Mouse (Mus musculus): ENCODE results near the gene Adrb1. TPM values are rescaled to one million over a fixed set of nuclear protein-coding genes. Genes with fewer than 3 reads are reported as not detected.

Adrb1 gene
- polyA plus RNA-seq, 1 experiment = 34.0 TPM

GRCm38 (mm10) chr19:56700848-56701247 lies 21.2 kb upstream of the Adrb1 start:
- Histone ChIP-seq H3K4me3 (ENCODE audit: insufficient read depth, low read length) (no peak overlapping the region), H3K27ac (ENCODE audit: insufficient read depth, low read length) (no peak overlapping the region), H3K4me1 (ENCODE audit: control insufficient read depth, insufficient read depth, low read length) (peaks cover 4% of the 10 kb centered on the region; the same call in 1 of the 2 replicates)
- TF ChIP-seq POLR2A (IDR thresholded peaks at IDR 0.05; ENCODE audit: extremely low read depth, insufficient read depth, low read length) (no peak), CTCF (IDR thresholded peaks at IDR 0.05; ENCODE audit: extremely low read depth, insufficient read depth, low read length) (no peak)

DNA sequence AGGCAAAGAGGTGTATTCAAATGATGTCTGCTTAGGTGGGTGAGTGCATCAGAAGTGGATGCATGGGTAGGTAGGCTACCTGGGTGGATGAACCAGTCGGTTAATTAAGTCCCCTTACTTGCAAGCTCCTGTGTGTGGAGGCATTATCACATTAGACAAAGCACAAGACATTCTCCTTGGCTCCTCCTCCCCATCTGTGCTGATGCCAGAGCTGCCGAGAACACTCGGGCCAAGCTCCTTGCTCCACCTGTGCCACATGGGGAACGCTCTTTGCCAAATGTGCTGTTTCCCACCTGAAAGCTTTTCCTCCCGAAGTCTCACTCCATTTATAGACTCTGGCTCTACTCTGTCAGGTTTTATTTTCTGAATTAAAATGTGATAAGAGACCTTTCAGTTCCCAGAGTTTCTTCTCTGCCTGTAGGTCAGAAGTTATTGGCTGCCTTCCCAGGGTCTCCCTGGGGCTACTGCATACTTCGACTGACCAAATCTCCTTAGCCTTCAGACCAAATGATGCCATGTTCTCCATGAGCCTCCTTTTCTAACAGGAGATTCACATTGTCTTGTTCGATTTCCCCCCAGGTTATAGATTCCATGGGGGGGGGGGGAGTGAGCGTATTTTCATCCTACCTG lies 20.5 kb upstream of the Adrb1 start:
- Histone ChIP-seq H3K4me1 (ENCODE audit: control insufficient read depth, insufficient read depth, low read length) (peaks cover 4% of the 10 kb centered on the region; the same call in 1 of the 2 replicates), H3K27ac (ENCODE audit: insufficient read depth, low read length) (no peak overlapping the region), H3K4me3 (ENCODE audit: insufficient read depth, low read length) (no peak overlapping the region)
- no peak for TF ChIP-seq CTCF (IDR thresholded peaks at IDR 0.05; ENCODE audit: extremely low read depth, insufficient read depth, low read length)
- no peak for TF ChIP-seq POLR2A (IDR thresholded peaks at IDR 0.05; ENCODE audit: extremely low read depth, insufficient read depth, low read length)

- Histone ChIP-seq H3K27ac (ENCODE audit: insufficient read depth, low read length) (no peak overlapping the region), H3K4me1 (ENCODE audit: control insufficient read depth, insufficient read depth, low read length) (peaks cover 4% of the 10 kb centered on the region; the same call in 1 of the 2 replicates), H3K4me3 (ENCODE audit: insufficient read depth, low read length) (no peak overlapping the region)
- TF ChIP-seq POLR2A (IDR thresholded peaks at IDR 0.05; ENCODE audit: extremely low read depth, insufficient read depth, low read length) (no peak), CTCF (IDR thresholded peaks at IDR 0.05; ENCODE audit: extremely low read depth, insufficient read depth, low read length) (no peak)
Measured at GRCm38 (mm10) chr19:56702039-56702438, 20.0 kb upstream of the Adrb1 start.

GRCm38 (mm10) chr19:56703238-56704097 lies 18.5 kb upstream of the Adrb1 start:
- Histone ChIP-seq H3K4me1 (ENCODE audit: control insufficient read depth, insufficient read depth, low read length) (peaks cover 6% of the 10 kb centered on the region; the same call in 1 of the 2 replicates), H3K4me3 (ENCODE audit: insufficient read depth, low read length) (no peak overlapping the region), H3K27ac (ENCODE audit: insufficient read depth, low read length) (no peak overlapping the region)
- TF ChIP-seq POLR2A (IDR thresholded peaks at IDR 0.05; ENCODE audit: extremely low read depth, insufficient read depth, low read length) (no peak), CTCF (IDR thresholded peaks at IDR 0.05; ENCODE audit: extremely low read depth, insufficient read depth, low read length) (no peak)

DNA sequence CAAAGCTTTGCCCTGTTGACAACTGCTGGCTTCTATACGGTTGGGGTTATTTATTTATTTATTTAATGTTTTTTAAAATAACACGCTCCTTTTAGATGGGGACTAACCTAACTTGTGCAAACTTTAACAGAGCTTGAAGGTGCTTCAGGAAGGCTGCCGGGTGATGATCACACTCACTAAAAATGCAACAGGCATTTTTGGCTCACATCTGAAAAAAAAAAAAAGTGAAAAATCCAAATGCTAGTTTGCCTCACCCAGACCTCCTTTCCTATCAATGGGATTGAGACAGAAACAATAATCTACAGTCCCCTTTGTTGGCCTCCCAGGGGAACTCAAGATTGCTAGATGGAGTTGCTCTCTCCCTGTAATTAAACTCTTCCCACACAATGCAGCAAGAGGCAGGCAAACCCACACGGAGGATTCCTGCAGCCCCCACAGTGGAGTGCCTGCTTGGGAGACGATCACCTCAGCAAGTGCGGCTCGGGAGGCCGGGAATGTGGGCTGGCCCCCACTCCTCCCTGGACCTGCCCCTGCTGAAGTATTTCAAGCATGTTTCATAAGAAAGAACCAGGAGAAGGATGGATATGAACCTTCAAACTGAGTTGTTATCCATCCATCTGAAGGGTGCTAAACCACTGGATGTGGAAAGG lies 16.8 kb upstream of the Adrb1 start:
- Histone ChIP-seq H3K4me1 (ENCODE audit: control insufficient read depth, insufficient read depth, low read length) (peaks cover 8% of the 10 kb centered on the region; the same call in 1 of the 2 replicates), H3K4me3 (ENCODE audit: insufficient read depth, low read length) (no peak overlapping the region), H3K27ac (ENCODE audit: insufficient read depth, low read length) (no peak overlapping the region)
- TF ChIP-seq CTCF (IDR thresholded peaks at IDR 0.05; ENCODE audit: extremely low read depth, insufficient read depth, low read length) (no peak), POLR2A (IDR thresholded peaks at IDR 0.05; ENCODE audit: extremely low read depth, insufficient read depth, low read length) (no peak)

DNA sequence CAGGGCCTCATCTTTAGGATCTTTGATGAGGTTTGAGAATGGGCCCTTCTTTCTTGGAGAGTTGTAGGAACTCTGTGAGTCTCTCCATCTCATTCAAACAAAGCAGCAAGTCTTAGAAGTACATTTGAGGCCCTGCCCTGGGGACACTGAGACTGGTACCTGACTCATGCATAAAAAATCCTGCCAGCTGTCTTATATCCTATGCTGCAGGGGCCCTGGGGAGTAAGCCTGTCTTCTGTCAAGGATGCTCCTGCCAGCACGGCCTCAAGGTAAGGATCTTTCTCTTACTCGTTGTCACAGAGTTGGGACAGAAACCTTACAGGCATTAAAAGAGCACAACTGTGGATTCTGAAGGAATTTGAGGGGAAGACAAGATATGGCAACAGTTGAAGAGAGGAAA lies 13.2 kb upstream of the Adrb1 start:
- TF ChIP-seq POLR2A (IDR thresholded peaks at IDR 0.05; ENCODE audit: extremely low read depth, insufficient read depth, low read length) = no peak
- TF ChIP-seq CTCF (IDR thresholded peaks at IDR 0.05; ENCODE audit: extremely low read depth, insufficient read depth, low read length) = no peak
- H3K4me1 ChIP-seq (ENCODE audit: control insufficient read depth, insufficient read depth, low read length) = peaks cover 8% of the 10 kb centered on the region; the same call in 1 of the 2 replicates
- no peak overlapping the region for H3K4me3 ChIP-seq (ENCODE audit: insufficient read depth, low read length)
- H3K27ac ChIP-seq (ENCODE audit: insufficient read depth, low read length) = no peak overlapping the region

DNA sequence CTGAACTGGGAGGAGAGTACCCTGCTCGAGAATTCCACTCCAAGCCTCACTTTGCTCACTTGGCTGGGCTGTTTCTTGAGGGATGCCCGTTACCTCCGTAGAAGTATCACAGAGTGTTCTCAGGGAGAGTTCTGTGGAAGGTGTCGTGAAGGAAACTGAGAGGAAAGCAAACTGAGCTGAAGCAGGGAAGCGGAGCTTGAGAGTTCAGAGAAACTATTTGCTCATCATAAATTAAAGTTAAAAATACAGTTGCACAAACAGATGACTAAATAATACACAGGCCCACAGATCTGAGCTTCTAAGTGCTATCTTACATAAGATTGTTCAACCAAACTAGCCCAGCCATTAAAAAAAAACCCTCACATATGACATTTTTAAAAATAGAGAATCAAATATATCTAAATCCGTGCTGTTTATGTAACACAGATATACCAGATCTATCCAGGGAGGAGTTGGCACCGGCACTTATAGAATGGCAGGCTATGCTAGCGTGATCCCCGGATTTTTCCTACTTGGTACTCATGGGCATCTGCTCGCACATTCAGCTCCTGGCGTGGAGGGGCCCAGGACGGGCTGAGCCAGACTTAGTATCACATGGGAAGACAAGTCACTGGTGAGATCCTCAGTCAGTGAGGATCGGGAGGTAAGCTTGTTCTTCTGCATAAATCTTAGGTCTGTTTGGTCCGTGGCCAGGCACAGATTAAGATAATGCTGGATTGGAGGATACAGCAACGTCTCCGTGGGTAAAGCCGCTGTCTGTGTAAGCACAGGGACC lies 11.7 kb upstream of the Adrb1 start:
- H3K4me1 ChIP-seq (ENCODE audit: control insufficient read depth, insufficient read depth, low read length) = peaks cover 8% of the 10 kb centered on the region; the same call in 1 of the 2 replicates
- H3K4me3 ChIP-seq (ENCODE audit: insufficient read depth, low read length) = 0 out of 2 replicates have a peak overlapping the region, but pooled peaks have one; percentile 7
- TF ChIP-seq POLR2A (IDR thresholded peaks at IDR 0.05; ENCODE audit: extremely low read depth, insufficient read depth, low read length) (peak; percentile 15; the same call in 1 of the 2 replicates), CTCF (IDR thresholded peaks at IDR 0.05; ENCODE audit: extremely low read depth, insufficient read depth, low read length) (no peak)
- H3K27ac ChIP-seq (ENCODE audit: insufficient read depth, low read length) = peak overlapping the region; percentile 57

GRCm38 (mm10) chr19:56713613-56714012 lies 8.4 kb upstream of the Adrb1 start:
- TF ChIP-seq POLR2A (IDR thresholded peaks at IDR 0.05; ENCODE audit: extremely low read depth, insufficient read depth, low read length) (no peak), CTCF (IDR thresholded peaks at IDR 0.05; ENCODE audit: extremely low read depth, insufficient read depth, low read length) (no peak)
- peaks cover 6% of the 10 kb centered on the region; the same call in 1 of the 2 replicates for H3K4me1 ChIP-seq (ENCODE audit: control insufficient read depth, insufficient read depth, low read length)

More at GRCm38 (mm10) chr19:56713613-56714012, 8.4 kb upstream of the Adrb1 start:
- H3K27ac ChIP-seq (ENCODE audit: insufficient read depth, low read length) = no peak overlapping the region
- no peak overlapping the region for H3K4me3 ChIP-seq (ENCODE audit: insufficient read depth, low read length)

All from cortical plate, adult 2 months (tissue).